Mouse (Mus musculus) ES-Bruce4 (cell line): ENCODE data around the gene Dync2li1.

ENCODE experiments used
- CTCF ChIP-seq: IDR thresholded peaks from one replicate; pipeline ENCODE4 v1.8.1; 2011; ENCODE audit warnings: low read depth, low read length
- EP300 ChIP-seq: IDR thresholded peaks from 2 replicates; pipeline ENCODE4 v1.6.1; 2011; ENCODE audit warnings: low read depth, low read length; ENCODE audit not compliant: insufficient read depth
- POLR2A ChIP-seq: IDR thresholded peaks from one replicate; pipeline ENCODE4 v1.8.1; 2011; ENCODE audit warnings: low read length; ENCODE audit not compliant: insufficient read depth

- no peak for TF ChIP-seq CTCF
- TF ChIP-seq POLR2A: no peak
- TF ChIP-seq EP300: no peak
These were observed 9.7 kb upstream of the Dync2li1 start for GRCm38 (mm10) chr17:84616526-84617074.
